Mouse (Mus musculus) forebrain, embryonic 12.5 days (tissue): ENCODE results near the gene Galm. TPM values are rescaled to one million over a fixed set of nuclear protein-coding genes. Genes with fewer than 3 reads are reported as not detected.
"Not testable (repeated sequence)": the region's sequence is repeated elsewhere in the genome, so short reads cannot be mapped to it uniquely, and the experiment has no call there.

Experiments
- ATAC-seq: fragments of 200-750 bp; cut with Nextera tagmentation; 2 replicates; pipeline ENCODE4 v1.8.0; 2017; ENCODE audit warnings: moderate TSS enrichment; ENCODE audit not compliant: low FRiP score
- H3K27ac ChIP-seq: fragments of 300-500 bp; sonication (generic); 2 replicates; pipeline ENCODE4 v1.5.1; 2016; ENCODE audit warnings: mild to moderate bottlenecking
- H3K27me3 ChIP-seq: fragments of 300-500 bp; sonication (generic); 2 replicates; pipeline ENCODE4 v1.6.1; 2016; ENCODE audit warnings: mild to moderate bottlenecking
- H3K36me3 ChIP-seq: fragments of 300-500 bp; sonication (generic); replicated peaks from 2 replicates; pipeline ENCODE4 v1.6.1; 2016; ENCODE audit warnings: mild to moderate bottlenecking
- H3K4me1 ChIP-seq: fragments of 300-500 bp; sonication (generic); 2 replicates; pipeline ENCODE4 v1.6.1; 2016
- H3K4me2 ChIP-seq: fragments of 300-500 bp; sonication (generic); 2 replicates; pipeline ENCODE4 v1.6.1; 2016; ENCODE audit warnings: mild to moderate bottlenecking, moderate library complexity
- H3K4me3 ChIP-seq: fragments of 300-500 bp; sonication (generic); replicated peaks from 2 replicates; pipeline ENCODE4 v1.5.1; 2016; ENCODE audit warnings: mild to moderate bottlenecking
- H3K9ac ChIP-seq: fragments of 300-500 bp; sonication (generic); 2 replicates; pipeline ENCODE4 v1.6.1; 2016; ENCODE audit warnings: mild to moderate bottlenecking
- H3K9me3 ChIP-seq: fragments of 300-500 bp; sonication (generic); 2 replicates; pipeline ENCODE4 v1.6.1; 2016
- WGBS: fragments of 180-500 bp; shearing (Covaris S2); methylation state at CpG from one replicate; pipeline ENCODE4 v1.1.7; 2016; 5-methylcytosine and 5-hydroxymethylcytosine counted together
- polyA plus RNA-seq: library from polyadenylated mRNA; unstranded; fragments of >200 nt; fragmentation: Nextera tagmentation; extraction: Ambion mirVana; gene quantifications from 2 replicates; pipeline ENCODE4 v1.2.1, GENCODE M21; 2016

The Galm gene
- polyA plus RNA-seq, 1 experiment from 2014 or later, result 9.6 TPM

GRCm38 (mm10) chr17:80172761-80173160, 45.5 kb downstream of the Galm start:
- Histone ChIP-seq H3K9ac (no peak overlapping the region), H3K27me3 (no peaks in the 10 kb centered on the region), H3K9me3 (no peaks in the 10 kb centered on the region), H3K27ac (no peak overlapping the region), H3K36me3 (no peaks in the 10 kb centered on the region), H3K4me3 (no peak overlapping the region), H3K4me2 (no peak overlapping the region), H3K4me1 (peaks cover 16% of the 10 kb centered on the region)
- ATAC-seq, result no peak
- 94% methylated on average over 5 of the region's 5 CpGs for WGBS

- WGBS, result 100% methylated on average over 2 of the region's 2 CpGs
- ATAC-seq, result no peak
- Histone ChIP-seq H3K4me1 (peaks cover 7% of the 10 kb centered on the region), H3K4me3 (no peak overlapping the region), H3K27me3 (no peaks in the 10 kb centered on the region), H3K4me2 (no peak overlapping the region), H3K9me3 (no peaks in the 10 kb centered on the region), H3K36me3 (no peaks in the 10 kb centered on the region), H3K9ac (no peak overlapping the region), H3K27ac (no peak overlapping the region)
Measured at GRCm38 (mm10) chr17:80173708-80174107, 46.4 kb downstream of the Galm start.

GRCm38 (mm10) chr17:80174146-80174545, 46.9 kb downstream of the Galm start:
- no peaks in the 10 kb centered on the region for H3K27me3 ChIP-seq
- no peak overlapping the region for H3K4me2 ChIP-seq
- no peak overlapping the region for H3K4me3 ChIP-seq
- H3K36me3 ChIP-seq, result no peaks in the 10 kb centered on the region
- 0 out of 2 replicates have a peak, but pooled peaks cover 3% of the 10 kb centered on the region for H3K4me1 ChIP-seq
- no peak for ATAC-seq
- H3K9ac ChIP-seq, result no peak overlapping the region
- 90% methylated on average over 3 of the region's 3 CpGs for WGBS
- H3K9me3 ChIP-seq, result no peaks in the 10 kb centered on the region
- no peak overlapping the region for H3K27ac ChIP-seq

GRCm38 (mm10) chr17:80174699-80175385, 47.6 kb downstream of the Galm start:
- Histone ChIP-seq H3K36me3 (no peaks in the 10 kb centered on the region), H3K4me2 (no peak overlapping the region), H3K27me3 (no peaks in the 10 kb centered on the region), H3K4me1 (0 out of 2 replicates have a peak, but pooled peaks cover 3% of the 10 kb centered on the region), H3K9me3 (no peaks in the 10 kb centered on the region), H3K9ac (no peak overlapping the region), H3K27ac (no peak overlapping the region), H3K4me3 (no peak overlapping the region)
- 82% methylated on average over 19 of the region's 19 CpGs for WGBS
- no peak for ATAC-seq

GRCm38 (mm10) chr17:80175386-80175739, 48.1 kb downstream of the Galm start:
- H3K27ac ChIP-seq, result no peak overlapping the region
- H3K9me3 ChIP-seq, result no peaks in the 10 kb centered on the region
- no peak overlapping the region for H3K9ac ChIP-seq
- H3K4me1 ChIP-seq, result 0 out of 2 replicates have a peak, but pooled peaks cover 3% of the 10 kb centered on the region
- no peaks in the 10 kb centered on the region for H3K27me3 ChIP-seq
- no peak overlapping the region for H3K4me3 ChIP-seq
- 69% methylated on average over 4 of the region's 4 CpGs for WGBS
- no peak overlapping the region for H3K4me2 ChIP-seq
- no peak for ATAC-seq
- no peaks in the 10 kb centered on the region for H3K36me3 ChIP-seq

- no peak overlapping the region for H3K9ac ChIP-seq
- WGBS, result 88% methylated on average over 3 of the region's 3 CpGs
Measured at GRCm38 (mm10) chr17:80175966-80176365, 48.7 kb downstream of the Galm start.

GRCm38 (mm10) chr17:80178846-80179245, 51.6 kb downstream of the Galm start:
- WGBS, result 98% methylated on average over 3 of the region's 3 CpGs
- not testable (repeated sequence) for H3K4me1 ChIP-seq, H3K4me3 ChIP-seq, H3K9ac ChIP-seq, ATAC-seq, H3K27me3 ChIP-seq, H3K4me2 ChIP-seq, H3K27ac ChIP-seq, H3K36me3 ChIP-seq, H3K9me3 ChIP-seq

More at GRCm38 (mm10) chr17:80175966-80176365, 48.7 kb downstream of the Galm start:
- Histone ChIP-seq H3K36me3 (no peaks in the 10 kb centered on the region), H3K27me3 (no peaks in the 10 kb centered on the region), H3K4me3 (no peak overlapping the region), H3K9me3 (no peaks in the 10 kb centered on the region), H3K4me1 (0 out of 2 replicates have a peak, but pooled peaks cover 3% of the 10 kb centered on the region), H3K4me2 (no peak overlapping the region), H3K27ac (no peak overlapping the region)
- no peak for ATAC-seq

GRCm38 (mm10) chr17:80179959-80180358, 52.7 kb downstream of the Galm start:
- 0 out of 2 replicates have a peak, but pooled peaks cover 3% of the 10 kb centered on the region for H3K4me1 ChIP-seq
- H3K36me3 ChIP-seq, result no peaks in the 10 kb centered on the region
- H3K4me2 ChIP-seq, result no peak overlapping the region
- H3K9ac ChIP-seq, result no peak overlapping the region
- no peak overlapping the region for H3K4me3 ChIP-seq
- H3K27ac ChIP-seq, result no peak overlapping the region
- no peaks in the 10 kb centered on the region for H3K9me3 ChIP-seq
- ATAC-seq, result peak; percentile 86
- under 1% methylated on average over 6 of the region's 6 CpGs for WGBS
- H3K27me3 ChIP-seq, result no peaks in the 10 kb centered on the region

- peak; percentile 65 for ATAC-seq
- no peaks in the 10 kb centered on the region for H3K9me3 ChIP-seq
- no peak overlapping the region for H3K9ac ChIP-seq
Measured at GRCm38 (mm10) chr17:80180468-80180867, 53.2 kb downstream of the Galm start.

GRCm38 (mm10) chr17:80183615-80184014, 56.3 kb downstream of the Galm start:
- no peak for ATAC-seq
- 90% methylated on average over 10 of the region's 10 CpGs for WGBS

More at GRCm38 (mm10) chr17:80180468-80180867, 53.2 kb downstream of the Galm start:
- H3K4me2 ChIP-seq, result no peak overlapping the region
- H3K36me3 ChIP-seq, result no peaks in the 10 kb centered on the region
- no peak overlapping the region for H3K4me3 ChIP-seq
- H3K27me3 ChIP-seq, result no peaks in the 10 kb centered on the region
- no peaks in the 10 kb centered on the region for H3K4me1 ChIP-seq
- no peak overlapping the region for H3K27ac ChIP-seq

GRCm38 (mm10) chr17:80193075-80193474, 65.8 kb downstream of the Galm start:
- 68% methylated on average over 5 of the region's 5 CpGs for WGBS
- Histone ChIP-seq H3K9me3 (no peaks in the 10 kb centered on the region), H3K4me3 (no peak overlapping the region), H3K4me1 (0 out of 2 replicates have a peak, but pooled peaks cover 5% of the 10 kb centered on the region), H3K27ac (no peak overlapping the region), H3K36me3 (peaks cover 27% of the 10 kb centered on the region), H3K27me3 (no peaks in the 10 kb centered on the region), H3K9ac (no peak overlapping the region), H3K4me2 (no peak overlapping the region)
- no peak for ATAC-seq

More at GRCm38 (mm10) chr17:80183615-80184014, 56.3 kb downstream of the Galm start:
- Histone ChIP-seq H3K9ac (no peak overlapping the region), H3K27me3 (no peaks in the 10 kb centered on the region), H3K9me3 (no peaks in the 10 kb centered on the region), H3K4me2 (no peak overlapping the region), H3K4me3 (no peak overlapping the region), H3K36me3 (no peaks in the 10 kb centered on the region), H3K27ac (no peak overlapping the region), H3K4me1 (no peaks in the 10 kb centered on the region)

GRCm38 (mm10) chr17:80199160-80199778, 72.0 kb downstream of the Galm start:
- WGBS, result 89% methylated on average over 3 of the region's 3 CpGs
- no peak overlapping the region for H3K4me3 ChIP-seq

More at GRCm38 (mm10) chr17:80199160-80199778, 72.0 kb downstream of the Galm start:
- no peak overlapping the region for H3K4me2 ChIP-seq
- no peaks in the 10 kb centered on the region for H3K9me3 ChIP-seq
- H3K9ac ChIP-seq, result no peak overlapping the region
- peaks cover 80% of the 10 kb centered on the region for H3K36me3 ChIP-seq
- no peaks in the 10 kb centered on the region for H3K27me3 ChIP-seq
- peaks cover 3% of the 10 kb centered on the region; the same call in 1 of the 2 replicates for H3K4me1 ChIP-seq
- 0 out of 2 replicates have a peak, but pooled peaks have one; percentile 11 for ATAC-seq
- H3K27ac ChIP-seq, result no peak overlapping the region
